Mouse (Mus musculus) heart, embryonic 15.5 days (tissue): ENCODE data around the gene Fbxw7. TPM values are rescaled to one million over a fixed set of nuclear protein-coding genes. Genes with fewer than 3 reads are reported as not detected.

ENCODE experiments used
- ATAC-seq: fragments of 200-750 bp; cut with Nextera tagmentation; replicated peaks from 2 replicates; pipeline ENCODE4 v1.8.0; 2017; ENCODE audit warnings: low read depth, moderate TSS enrichment; ENCODE audit not compliant: insufficient number of reproducible peaks, insufficient read depth, low FRiP score
- H3K27ac ChIP-seq: fragments of 300-500 bp; sonication (generic); 2 replicates; pipeline ENCODE4 v1.5.1; 2015; ENCODE audit warnings: mild to moderate bottlenecking, inconsistent platforms
- H3K27me3 ChIP-seq: fragments of 300-500 bp; sonication (generic); 2 replicates; pipeline ENCODE4 v1.6.1; 2015; ENCODE audit warnings: inconsistent platforms
- H3K36me3 ChIP-seq: fragments of 300-500 bp; sonication (generic); 2 replicates; pipeline ENCODE4 v1.6.1; 2015; ENCODE audit warnings: mild to moderate bottlenecking, inconsistent platforms
- H3K4me1 ChIP-seq: fragments of 300-500 bp; sonication (generic); replicated peaks from 2 replicates; pipeline ENCODE4 v1.6.1; 2015; ENCODE audit warnings: inconsistent platforms
- H3K4me2 ChIP-seq: fragments of 300-500 bp; sonication (generic); 2 replicates; pipeline ENCODE4 v1.6.1; 2015; ENCODE audit warnings: inconsistent platforms, mild to moderate bottlenecking, moderate library complexity
- H3K4me3 ChIP-seq: fragments of 300-500 bp; sonication (generic); 2 replicates; pipeline ENCODE4 v1.5.1; 2015; ENCODE audit warnings: mild to moderate bottlenecking, inconsistent platforms
- H3K9ac ChIP-seq: fragments of 300-500 bp; sonication (generic); 2 replicates; pipeline ENCODE4 v1.6.1; 2015; ENCODE audit warnings: mild to moderate bottlenecking, inconsistent platforms
- H3K9me3 ChIP-seq: fragments of 300-500 bp; sonication (generic); replicated peaks from 2 replicates; pipeline ENCODE4 v1.6.1; 2016; ENCODE audit warnings: inconsistent platforms
- WGBS: fragments of 180-500 bp; shearing (Covaris S2); methylation state at CpG from one replicate; pipeline ENCODE4 v1.1.7; 2015; ENCODE audit warnings: mixed read lengths; 5-methylcytosine and 5-hydroxymethylcytosine counted together
- polyA plus RNA-seq: library from polyadenylated mRNA; unstranded; fragments of >200 nt; fragmentation: Nextera tagmentation; extraction: Ambion mirVana; gene quantifications from 2 replicates; pipeline ENCODE4 v1.2.1, GENCODE M21; 2015

The Fbxw7 gene
- polyA plus RNA-seq, 1 experiment from 2014 or later: 8.1 TPM

GRCm38 (mm10) chr3:84985121-84985625, 170.1 kb downstream of the Fbxw7 start:
- 76% methylated on average over 8 of the region's 8 CpGs for WGBS
- H3K36me3 ChIP-seq: 0 out of 2 replicates have a peak, but pooled peaks cover 1% of the 10 kb centered on the region

GRCm38 (mm10) chr3:84988880-84989279, 173.8 kb downstream of the Fbxw7 start:
- H3K4me3 ChIP-seq: no peak overlapping the region
- no peak overlapping the region for H3K27ac ChIP-seq
- no peaks in the 10 kb centered on the region for H3K27me3 ChIP-seq
- no peaks in the 10 kb centered on the region for H3K9me3 ChIP-seq
- 84% methylated on average over 4 of the region's 4 CpGs for WGBS
- H3K4me2 ChIP-seq: no peak overlapping the region
- no peaks in the 10 kb centered on the region for H3K4me1 ChIP-seq
- no peaks in the 10 kb centered on the region for H3K36me3 ChIP-seq
- H3K9ac ChIP-seq: no peak overlapping the region
- ATAC-seq: no peak

More at GRCm38 (mm10) chr3:84985121-84985625, 170.1 kb downstream of the Fbxw7 start:
- no peak overlapping the region for H3K4me2 ChIP-seq
- H3K27me3 ChIP-seq: no peaks in the 10 kb centered on the region
- no peak for ATAC-seq
- no peak overlapping the region for H3K4me3 ChIP-seq
- H3K4me1 ChIP-seq: no peaks in the 10 kb centered on the region
- H3K27ac ChIP-seq: no peak overlapping the region
- H3K9me3 ChIP-seq: no peaks in the 10 kb centered on the region
- no peak overlapping the region for H3K9ac ChIP-seq

GRCm38 (mm10) chr3:85005257-85005656, 190.2 kb downstream of the Fbxw7 start:
- H3K4me1 ChIP-seq: no peaks in the 10 kb centered on the region
- no peak overlapping the region for H3K4me3 ChIP-seq
- no peak overlapping the region for H3K9ac ChIP-seq
- no peaks in the 10 kb centered on the region for H3K36me3 ChIP-seq
- no peaks in the 10 kb centered on the region for H3K9me3 ChIP-seq
- H3K27ac ChIP-seq: no peak overlapping the region
- WGBS: 89% methylated on average over 2 of the region's 2 CpGs
- H3K4me2 ChIP-seq: no peak overlapping the region
- H3K27me3 ChIP-seq: no peaks in the 10 kb centered on the region
- no peak for ATAC-seq

- H3K36me3 ChIP-seq: no peaks in the 10 kb centered on the region
- 80% methylated on average over 6 of the region's 6 CpGs for WGBS
- H3K4me1 ChIP-seq: peaks cover 8% of the 10 kb centered on the region
- ATAC-seq: no peak
- no peak overlapping the region for H3K9ac ChIP-seq
- H3K27ac ChIP-seq: no peak overlapping the region
- no peaks in the 10 kb centered on the region for H3K9me3 ChIP-seq
- no peak overlapping the region for H3K4me3 ChIP-seq
- H3K27me3 ChIP-seq: no peaks in the 10 kb centered on the region
- H3K4me2 ChIP-seq: no peak overlapping the region
Observed at GRCm38 (mm10) chr3:85012889-85013288, 197.8 kb downstream of the Fbxw7 start.

- Histone ChIP-seq H3K9ac (no peak overlapping the region), H3K36me3 (no peaks in the 10 kb centered on the region), H3K4me3 (no peak overlapping the region), H3K27ac (no peak overlapping the region), H3K4me2 (no peak overlapping the region), H3K4me1 (peaks cover 8% of the 10 kb centered on the region), H3K27me3 (no peaks in the 10 kb centered on the region), H3K9me3 (no peaks in the 10 kb centered on the region)
- WGBS: 30% methylated on average over 9 of the region's 9 CpGs
- no peak for ATAC-seq
Observed at GRCm38 (mm10) chr3:85015667-85016066, 200.6 kb downstream of the Fbxw7 start.

GRCm38 (mm10) chr3:85020137-85020536, 205.1 kb downstream of the Fbxw7 start:
- ATAC-seq: no peak
- Histone ChIP-seq H3K27me3 (no peaks in the 10 kb centered on the region), H3K9me3 (no peaks in the 10 kb centered on the region), H3K4me2 (no peak overlapping the region), H3K27ac (no peak overlapping the region), H3K36me3 (no peaks in the 10 kb centered on the region), H3K9ac (no peak overlapping the region), H3K4me1 (peaks cover 8% of the 10 kb centered on the region), H3K4me3 (no peak overlapping the region)

DNA sequence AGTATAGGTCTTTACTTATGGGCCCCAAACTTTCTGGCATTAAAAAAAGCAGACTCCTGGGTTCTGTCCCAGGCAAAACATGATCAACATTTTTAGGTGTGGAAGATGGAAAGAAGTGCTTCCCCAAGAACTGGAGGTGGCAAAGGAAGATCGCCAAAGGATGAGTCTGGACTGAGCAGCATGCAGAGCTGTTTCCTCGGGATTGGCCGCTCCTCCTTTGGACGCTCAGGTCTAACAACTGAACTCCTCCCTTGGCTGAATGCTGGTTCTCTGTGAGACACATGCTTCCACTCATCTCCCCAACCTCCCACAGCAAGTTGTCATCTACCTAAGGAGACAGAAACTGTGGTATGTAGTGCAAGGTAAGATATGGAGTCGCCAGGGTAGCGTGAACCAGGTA, 206.7 kb downstream of the Fbxw7 start:
- Histone ChIP-seq H3K27me3 (no peaks in the 10 kb centered on the region), H3K36me3 (no peaks in the 10 kb centered on the region), H3K9ac (no peak overlapping the region), H3K4me3 (no peak overlapping the region), H3K4me2 (no peak overlapping the region), H3K27ac (no peak overlapping the region), H3K9me3 (no peaks in the 10 kb centered on the region), H3K4me1 (no peaks in the 10 kb centered on the region)
- no peak for ATAC-seq
- 88% methylated on average over 6 of the region's 6 CpGs for WGBS

GRCm38 (mm10) chr3:85022800-85023199, 207.7 kb downstream of the Fbxw7 start:
- Histone ChIP-seq H3K4me2 (no peak overlapping the region), H3K9ac (no peak overlapping the region), H3K27me3 (no peaks in the 10 kb centered on the region), H3K27ac (no peak overlapping the region), H3K9me3 (no peaks in the 10 kb centered on the region), H3K4me3 (no peak overlapping the region), H3K4me1 (no peaks in the 10 kb centered on the region), H3K36me3 (no peaks in the 10 kb centered on the region)
- WGBS: 66% methylated on average over 11 of the region's 11 CpGs
- ATAC-seq: no peak

DNA sequence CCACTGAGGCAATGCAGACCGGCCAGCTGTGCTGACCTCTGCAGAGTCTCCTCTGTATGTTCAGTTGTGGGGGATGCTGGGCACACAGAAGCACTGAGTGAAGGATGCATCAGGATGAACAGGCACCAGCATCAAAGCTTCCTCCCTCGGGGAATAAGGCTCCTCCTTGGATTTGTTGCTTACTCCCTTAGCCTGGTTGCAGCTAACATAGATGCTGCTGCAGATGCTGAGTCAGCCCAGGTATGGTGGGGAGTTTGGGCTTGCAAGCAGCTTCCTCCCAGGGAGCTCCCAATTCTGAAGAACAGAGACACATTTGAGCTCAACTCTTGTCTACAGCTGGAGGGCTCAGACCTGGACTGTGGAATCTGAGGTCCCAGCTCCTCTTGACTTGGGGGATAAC, 209.2 kb downstream of the Fbxw7 start:
- Histone ChIP-seq H3K27me3 (no peaks in the 10 kb centered on the region), H3K27ac (no peak overlapping the region), H3K9ac (no peak overlapping the region), H3K36me3 (no peaks in the 10 kb centered on the region), H3K4me2 (no peak overlapping the region), H3K4me3 (no peak overlapping the region), H3K4me1 (no peaks in the 10 kb centered on the region), H3K9me3 (no peaks in the 10 kb centered on the region)
- no peak for ATAC-seq
- WGBS: 59% methylated on average over 2 of the region's 2 CpGs

GRCm38 (mm10) chr3:85024817-85025705, 210.0 kb downstream of the Fbxw7 start:
- no peak overlapping the region for H3K27ac ChIP-seq
- H3K27me3 ChIP-seq: no peaks in the 10 kb centered on the region
- WGBS: 34% methylated on average over 6 of the region's 6 CpGs
- no peaks in the 10 kb centered on the region for H3K9me3 ChIP-seq
- no peak for ATAC-seq
- no peak overlapping the region for H3K4me3 ChIP-seq
- H3K4me1 ChIP-seq: no peaks in the 10 kb centered on the region
- H3K36me3 ChIP-seq: no peaks in the 10 kb centered on the region
- H3K4me2 ChIP-seq: no peak overlapping the region
- no peak overlapping the region for H3K9ac ChIP-seq
